Mouse (Mus musculus) heart, embryonic 16.5 days (tissue): Measurements from ENCODE around the gene Akr1b3. TPM values are rescaled to one million over a fixed set of nuclear protein-coding genes. Genes with fewer than 3 reads are reported as not detected.

Experiments used
- ATAC-seq: fragments of 200-750 bp; cut with Nextera tagmentation; replicated peaks from 2 replicates; pipeline ENCODE4 v1.8.0; 2017; ENCODE audit warnings: moderate number of reproducible peaks; ENCODE audit not compliant: insufficient read depth, low FRiP score; ENCODE audit errors: extremely low read depth
- H3K27ac ChIP-seq: fragments of 300-500 bp; sonication (generic); 2 replicates; pipeline ENCODE4 v1.5.1; 2014; ENCODE audit warnings: mild to moderate bottlenecking, low read length, control low read depth, moderate library complexity
- H3K27me3 ChIP-seq: fragments of 300-500 bp; sonication (generic); 2 replicates; pipeline ENCODE4 v1.6.1; 2014; ENCODE audit warnings: low read length, mixed read lengths; ENCODE audit not compliant: control insufficient read depth, insufficient read depth
- H3K36me3 ChIP-seq: fragments of 300-500 bp; sonication (generic); 2 replicates; pipeline ENCODE4 v1.6.1; 2014; ENCODE audit not compliant: control insufficient read depth, insufficient read depth
- H3K4me1 ChIP-seq: fragments of 300-500 bp; sonication (generic); 2 replicates; pipeline ENCODE4 v1.6.1; 2014; ENCODE audit warnings: low read length, mixed read lengths; ENCODE audit not compliant: control insufficient read depth, insufficient read depth
- H3K4me2 ChIP-seq: fragments of 300-500 bp; sonication (generic); 2 replicates; pipeline ENCODE4 v1.6.1; 2014; ENCODE audit warnings: low read depth, mild to moderate bottlenecking, control low read depth, low read length
- H3K4me3 ChIP-seq: fragments of 300-500 bp; sonication (generic); 2 replicates; pipeline ENCODE4 v1.5.1; 2014; ENCODE audit warnings: mild to moderate bottlenecking, control low read depth, low read length
- H3K9ac ChIP-seq: fragments of 300-500 bp; sonication (generic); 2 replicates; pipeline ENCODE4 v1.6.1; 2014; ENCODE audit warnings: low read length, control low read depth
- H3K9me3 ChIP-seq: fragments of 300-500 bp; sonication (generic); replicated peaks from 2 replicates; pipeline ENCODE4 v1.6.1; 2016; ENCODE audit warnings: low read length; ENCODE audit not compliant: control insufficient read depth
- WGBS: fragments of 180-500 bp; shearing (Covaris S2); extraction: QIAGEN DNeasy Blood & Tissue Kit; methylation state at CpG from one replicate; pipeline ENCODE4 v1.1.7; 2014; 5-methylcytosine and 5-hydroxymethylcytosine counted together
- polyA plus RNA-seq: library from polyadenylated mRNA; unstranded; fragments of >200 nt; fragmentation: Nextera tagmentation; extraction: Ambion mirVana; gene quantifications from 2 replicates; pipeline ENCODE4 v1.2.1, GENCODE M21; 2015

Gene Akr1b3
- polyA plus RNA-seq, 1 experiment from 2014 or later, result 163 TPM

DNA sequence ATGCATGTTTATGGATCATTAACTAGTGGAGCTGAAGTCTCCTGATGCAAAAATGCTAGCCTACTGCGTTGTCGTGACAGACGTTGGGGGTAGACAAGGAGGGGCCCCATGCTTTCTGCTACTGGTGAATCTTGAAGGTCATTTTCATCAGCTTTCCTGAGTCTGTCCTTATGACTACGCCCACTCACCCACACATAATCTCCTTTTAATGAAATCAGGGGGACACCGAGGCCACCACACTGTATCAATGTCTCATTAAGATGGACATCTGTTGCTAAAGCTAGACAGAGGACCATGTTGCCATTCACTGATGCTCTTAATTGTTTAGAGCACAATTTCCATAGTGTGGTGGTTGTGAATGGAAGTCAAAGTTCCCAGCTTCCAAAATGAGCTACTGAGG, 58.7 kb downstream of the Akr1b3 start:
- Histone ChIP-seq H3K9me3 (0 out of 2 replicates have a peak, but pooled peaks cover 2% of the 10 kb centered on the region), H3K36me3 (no peaks in the 10 kb centered on the region), H3K4me1 (peaks cover 4% of the 10 kb centered on the region; the same call in 1 of the 2 replicates), H3K4me3 (no peak overlapping the region), H3K27me3 (0 out of 2 replicates have a peak, but pooled peaks cover 2% of the 10 kb centered on the region), H3K27ac (no peak overlapping the region), H3K4me2 (no peak overlapping the region), H3K9ac (no peak overlapping the region)
- WGBS, result 86% methylated on average over 5 of the region's 5 CpGs
- ATAC-seq, result no peak

Other genes with a start within 250 kb of the Akr1b3 start
- 34.2 and 36.0 TPM in 2 replicates for gene Slc35b4, start 140.4 kb downstream of the Akr1b3 start, polyA plus RNA-seq
- 7.0 and 7.2 TPM in 2 replicates for gene Akr1b8, start 36.6 kb upstream of the Akr1b3 start, polyA plus RNA-seq
- gene Akr1b10, start 66.7 kb upstream of the Akr1b3 start, polyA plus RNA-seq, result 68.3 and 74.7 TPM in 2 replicates
- 0.15 and 0.21 TPM in 2 replicates for gene Akr1b7, start 94.9 kb upstream of the Akr1b3 start, polyA plus RNA-seq
- 89.2 and 96.2 TPM in 2 replicates for gene Bpgm, start 158.7 kb upstream of the Akr1b3 start, polyA plus RNA-seq